Mouse (Mus musculus) spleen, adult 2 months (tissue): ENCODE results near the gene Doc2a.

ENCODE experiments used
- CTCF ChIP-seq: fragments of 200-500 bp; IDR thresholded peaks from 2 replicates; pipeline ENCODE4 v1.5.1; 2011; ENCODE audit warnings: mild to moderate bottlenecking, inconsistent platforms; ENCODE audit not compliant: insufficient read depth, insufficient read length, insufficient replicate concordance; ENCODE audit errors: extremely low read depth
- POLR2A ChIP-seq: fragments of 200-500 bp; IDR thresholded peaks from 2 replicates; pipeline ENCODE4 v1.6.1; 2011; ENCODE audit warnings: low read depth, low read length, inconsistent platforms

GRCm38 (mm10) chr7:126817595-126817994, 29.6 kb upstream of the Doc2a start:
- TF ChIP-seq POLR2A (no peak), CTCF (no peak)
